9 mouse cellular contexts compared by ENCODE assay signal in genomic region chr5:86432697-86433096, GRCm38 (mm10). TPM values are rescaled to one million over a fixed set of nuclear protein-coding genes. Genes with fewer than 3 reads are reported as not detected.
DNase-seq lines count a peak whose midpoint lies in the region.
"Had no signal": no experiment of that assay in that cellular context is flagged by ENCODE, and none has a peak within 500 bp of the region (broad histone marks: within the 10 kb centered on the region; RNA-seq: fewer than 3 reads in every experiment).

No protein-coding gene starts in this region.

- DNase-seq in heart, postnatal 4 days: peak; percentile 19
- no peak for DNase-seq in heart, adult 9 months (ENCODE audit: low spot score in 2 of 2)
- peak; percentile 9 for DNase-seq in thymus, postnatal 0 days (ENCODE audit: low spot score)
- no peak for DNase-seq in thymus, postnatal 10 days (ENCODE audit: low spot score in 2 of 2)
- peak; percentile 14 for DNase-seq in embryo, embryonic 11.5 days (ENCODE audit: low read depth, low spot score)
- peak; percentile 25 to 41 for DNase-seq in kidney, postnatal 36 days
- no peak for DNase-seq in thymus, postnatal 36 days
- no peak for DNase-seq in T-cell, adult 2 months (ENCODE audit: low spot score)

RNA-seq across cellular contexts. Expression of gene Tmprss11a, which starts 36.1 kb away (rescaled TPM):
- not detected for total RNA-seq in heart, postnatal 4 days (2021)
- polyA plus RNA-seq in thymus, postnatal 0 days (2015; fragmentation: Nextera tagmentation; extraction: Ambion mirVana): 0.08 and 0.87 TPM in 2 replicates
- polyA plus RNA-seq: limb, embryonic 12.5 days had no signal

RNA-seq across cellular contexts. Expression of gene Tmprss11d, which starts 59.5 kb away (rescaled TPM):
- not detected for total RNA-seq in heart, postnatal 4 days (2021)
- polyA plus RNA-seq in thymus, postnatal 0 days (2015; fragmentation: Nextera tagmentation; extraction: Ambion mirVana): 0.72 and 0.78 TPM in 2 replicates
- polyA plus RNA-seq: limb, embryonic 12.5 days had no signal

Comparison
In these comparisons a context has a peak if more than half of its experiments do, and no peak if none do; other contexts are left out.
1. DNase-seq: peak in heart, postnatal 4 days (single experiment), thymus, postnatal 0 days (single experiment), embryo, embryonic 11.5 days (single experiment) and kidney, postnatal 36 days (2 of 2); none in heart, adult 9 months (0 of 2), thymus, postnatal 10 days (0 of 2), thymus, postnatal 36 days (0 of 2) and T-cell, adult 2 months (single experiment).